Mouse (Mus musculus) adrenal gland, postnatal 36 days (tissue): ENCODE data around the gene Snx27. TPM values are rescaled to one million over a fixed set of nuclear protein-coding genes. Genes with fewer than 3 reads are reported as not detected.

Source experiments
- DNase-seq, 2 experiments: peaks; one replicate each; pipeline ENCODE4 v3.0.0; 2021; ENCODE audit warnings: mixed read lengths in 1 of 2
- total RNA-seq, 2 experiments: library from RNA; stranded (reverse); gene quantifications; 2 replicates each; pipeline ENCODE4 v1.2.3; 2021

The Snx27 gene
- total RNA-seq, 2 experiments from 2014 or later = 44.6 to 45.2 TPM

- no peak for DNase-seq
These were observed 15.3 kb downstream of the Snx27 start for GRCm38 (mm10) chr3:94567242-94567641.

DNA sequence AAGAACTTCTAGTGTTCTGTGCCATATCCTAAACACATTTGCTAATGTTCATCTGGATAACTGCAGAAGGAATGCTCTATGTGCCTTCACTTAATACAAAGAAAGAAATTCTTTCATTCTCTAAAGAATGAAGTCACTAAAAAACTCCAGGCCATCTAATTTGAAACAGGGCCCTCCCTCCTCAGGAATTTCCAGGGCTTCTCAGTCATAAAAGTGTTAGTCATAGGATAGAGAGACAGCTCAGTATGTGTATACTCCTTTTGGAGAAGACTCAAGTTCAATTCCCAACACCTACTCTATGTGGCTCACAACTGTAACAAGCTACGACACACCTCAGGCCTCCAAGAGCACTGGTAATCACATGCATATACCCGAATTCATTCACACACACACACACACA, 17.0 kb downstream of the Snx27 start:
- DNase-seq = peak in 1 of 2 experiments; percentile 16

DNA sequence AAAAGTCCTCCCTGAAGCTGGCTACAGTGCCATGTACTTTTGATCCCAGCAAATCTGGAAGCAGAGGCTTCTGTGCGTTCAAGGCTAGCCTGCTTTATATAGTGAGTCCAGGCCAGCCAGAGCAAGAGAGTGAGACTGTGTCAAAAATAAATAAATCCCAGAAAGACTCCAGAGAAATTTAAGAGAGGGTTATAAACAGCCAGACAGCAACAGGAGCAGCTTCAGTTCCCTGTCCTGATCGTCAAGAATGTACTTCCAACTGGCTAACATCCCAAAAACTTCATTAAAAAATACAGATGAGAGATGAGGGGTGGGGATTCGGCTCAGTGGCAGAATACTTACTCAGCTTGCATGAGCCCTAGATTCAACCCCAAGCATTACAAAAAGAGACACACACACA, 17.4 kb downstream of the Snx27 start:
- DNase-seq = no peak

- no peak for DNase-seq
These were observed 18.0 kb downstream of the Snx27 start for GRCm38 (mm10) chr3:94564356-94565010.

DNA sequence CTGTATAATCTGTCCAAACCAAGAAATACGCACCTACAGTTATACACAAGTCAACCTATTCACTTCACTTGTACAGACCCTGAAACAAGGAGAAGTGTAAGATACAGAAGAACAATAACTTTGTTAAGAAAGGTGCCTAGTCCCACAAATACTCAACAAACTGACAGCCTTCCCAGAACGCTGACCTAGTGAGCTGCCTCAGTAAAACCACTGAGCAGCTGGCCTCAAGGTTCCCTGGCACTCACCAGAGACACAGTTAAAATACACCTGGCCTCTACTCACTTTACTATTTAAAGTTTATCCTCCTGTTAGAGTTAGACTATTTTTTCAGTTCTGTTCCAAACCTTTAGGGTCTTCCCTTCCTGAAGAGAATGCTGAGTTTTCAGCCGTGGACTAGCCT, 19.4 kb downstream of the Snx27 start:
- DNase-seq = no peak

DNA sequence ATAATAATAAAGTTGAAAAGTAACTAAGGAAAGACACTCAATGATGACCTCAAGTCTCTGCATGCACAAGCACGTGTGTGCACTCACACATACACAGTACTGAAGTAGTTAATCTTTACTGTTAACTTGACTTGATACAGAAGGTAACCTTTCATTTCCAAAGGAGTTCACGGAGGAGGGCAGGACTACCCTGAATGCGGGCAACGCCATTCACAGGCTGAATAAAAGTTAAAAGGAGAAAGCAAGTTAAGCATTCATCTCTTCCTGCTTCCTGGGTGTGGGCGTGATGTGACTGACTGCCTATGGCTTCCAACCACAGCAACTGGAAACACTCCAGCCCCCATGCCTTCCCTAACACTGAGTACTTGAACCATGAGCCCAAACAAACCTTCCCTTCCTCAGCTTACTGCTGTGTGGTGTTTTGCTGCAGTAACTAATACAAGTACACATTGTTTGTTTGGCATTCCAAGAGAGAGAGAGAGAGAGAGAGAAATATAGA, 22.5 kb downstream of the Snx27 start:
- no peak for DNase-seq

GRCm38 (mm10) chr3:94549041-94549440, 33.5 kb downstream of the Snx27 start:
- no peak for DNase-seq

- peak in 1 of 2 experiments; percentile 11 for DNase-seq
These were observed 45.3 kb downstream of the Snx27 start for GRCm38 (mm10) chr3:94537187-94537586.

- DNase-seq = peak; percentile 26 to 64
These were observed 48.5 kb downstream of the Snx27 start for GRCm38 (mm10) chr3:94533968-94534367.

DNA sequence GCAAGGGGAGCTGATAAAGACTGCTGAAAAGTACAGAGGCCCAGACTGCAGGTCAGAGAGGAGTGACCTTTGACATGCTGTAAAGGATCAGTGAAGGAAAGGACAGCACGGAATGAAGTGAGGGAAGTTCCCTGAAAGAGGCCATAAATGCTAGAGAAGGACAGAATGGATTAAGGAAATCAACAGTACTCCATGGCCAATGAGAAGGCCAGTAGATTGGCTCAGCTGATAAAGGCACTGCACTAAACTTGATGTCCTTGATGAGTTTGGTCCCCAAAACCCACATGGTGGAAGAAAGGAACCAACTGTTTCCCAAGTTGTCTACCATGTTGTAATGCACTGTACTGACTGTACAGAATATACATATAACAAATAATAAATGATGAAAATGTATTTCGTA, 55.8 kb downstream of the Snx27 start:
- no peak for DNase-seq

GRCm38 (mm10) chr3:94506664-94507063, 75.9 kb downstream of the Snx27 start:
- DNase-seq = no peak

GRCm38 (mm10) chr3:94502243-94502642, 80.3 kb downstream of the Snx27 start:
- peak in 1 of 2 experiments; percentile 33 for DNase-seq

- no peak for DNase-seq
These were observed 85.4 kb downstream of the Snx27 start for GRCm38 (mm10) chr3:94497162-94497561.

DNA sequence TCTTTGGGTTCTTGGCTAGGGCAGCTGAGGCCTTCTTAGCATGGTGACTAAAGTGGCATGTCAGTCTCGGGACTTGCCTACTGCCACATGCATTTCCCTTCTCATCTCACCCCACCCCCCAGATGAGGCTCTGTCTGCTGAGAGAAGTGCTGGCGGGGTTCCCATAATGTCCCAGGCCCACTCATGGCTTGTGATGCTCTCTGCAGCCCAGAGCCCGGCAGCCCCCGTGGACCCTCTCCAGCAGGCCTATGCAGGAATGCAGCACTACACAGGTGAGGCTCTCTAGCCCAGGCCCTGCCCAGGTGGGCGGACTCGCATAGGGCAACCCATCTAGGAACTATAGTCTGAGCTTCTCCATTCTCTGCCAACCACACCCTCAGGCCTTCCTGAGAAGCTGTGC, 94.9 kb downstream of the Snx27 start:
- DNase-seq = no peak

DNA sequence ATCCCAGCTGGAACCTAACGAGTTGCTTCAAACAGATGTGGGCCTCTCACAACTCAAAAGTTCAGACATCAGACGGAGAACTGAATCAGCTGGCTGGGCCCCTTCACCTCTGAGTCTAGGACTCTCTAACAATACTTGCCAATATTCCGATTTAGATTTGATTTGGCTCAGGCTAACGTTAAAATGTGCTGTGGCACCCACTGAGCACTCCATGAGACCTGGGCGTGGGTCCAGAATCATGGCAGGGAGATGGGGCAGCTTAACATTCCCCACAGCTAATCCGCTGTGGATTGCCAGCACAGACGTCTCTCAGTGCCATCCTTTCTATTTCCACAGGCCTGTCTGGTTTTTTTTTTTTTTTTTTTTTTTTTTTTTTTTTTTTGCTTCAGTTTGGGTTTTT, 96.6 kb downstream of the Snx27 start:
- no peak for DNase-seq

- peak; percentile 40 to 49 for DNase-seq
These were observed 98.6 kb downstream of the Snx27 start for GRCm38 (mm10) chr3:94483790-94484439.

- DNase-seq = peak; percentile 41 to 47
These were observed 99.6 kb downstream of the Snx27 start for GRCm38 (mm10) chr3:94482764-94483385.

DNA sequence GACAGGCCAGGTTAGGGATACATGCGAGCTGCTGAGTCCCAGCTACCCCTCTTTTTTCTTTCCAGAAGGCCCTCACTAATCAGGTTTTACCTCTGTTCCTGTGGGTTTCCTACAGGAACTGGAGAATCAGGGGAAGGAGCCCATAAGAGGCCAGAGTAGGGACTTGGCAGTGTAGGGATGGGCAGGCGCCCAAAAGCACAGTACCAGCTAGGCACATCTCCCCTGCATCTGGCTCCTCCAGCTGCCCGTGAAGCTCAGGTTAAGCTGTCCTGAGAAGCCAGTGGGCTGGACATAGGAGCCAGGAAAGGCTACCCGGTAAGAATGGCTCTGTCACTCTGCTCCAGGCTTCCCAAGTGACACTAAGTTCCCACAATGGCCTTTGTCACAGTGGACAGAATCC, 101.1 kb downstream of the Snx27 start:
- DNase-seq = no peak

- DNase-seq = no peak
These were observed 102.1 kb downstream of the Snx27 start, which contains the start of gene Riiad1 for GRCm38 (mm10) chr3:94480291-94480884. Riiad1 (minus strand) TSS chr3:94480341.

GRCm38 (mm10) chr3:94479564-94479963, 103.0 kb downstream of the Snx27 start:
- peak; percentile 30 to 36 for DNase-seq

- no peak for DNase-seq
These were observed 103.8 kb downstream of the Snx27 start for GRCm38 (mm10) chr3:94478591-94479169.

DNA sequence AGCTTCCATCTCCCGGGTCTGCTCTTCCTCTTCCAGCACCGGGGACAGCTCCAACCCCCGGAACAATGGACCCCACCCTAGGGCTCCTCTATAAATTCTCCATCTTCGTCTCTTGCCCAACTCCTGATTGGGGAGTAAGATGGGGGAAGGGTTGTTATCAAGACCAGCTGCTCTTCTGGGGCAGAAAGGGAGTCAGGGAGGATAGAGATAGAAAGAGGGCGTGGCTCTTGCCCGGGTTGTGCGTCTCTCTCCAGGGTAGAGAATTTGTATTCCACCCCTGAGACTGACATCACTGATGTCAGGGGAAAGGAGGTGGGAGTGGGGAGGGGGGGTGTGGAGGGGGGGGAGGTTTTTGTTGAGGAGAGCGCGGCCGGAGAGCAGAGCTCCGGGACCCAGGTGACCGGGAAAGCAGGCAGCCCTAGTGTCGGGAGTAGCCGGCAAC, 104.5 kb downstream of the Snx27 start, which contains the start of gene Celf3:
Gene Celf3 (plus strand): TSS at position 315 of the 442 bp plus-strand sequence.
- DNase-seq = no peak
